Comparison of ENCODE assay signal across 9 mouse cellular contexts in genomic region chr1:187651688-187652241, GRCm38 (mm10). TPM values are rescaled to one million over a fixed set of nuclear protein-coding genes. Genes with fewer than 3 reads are reported as not detected.
DNase-seq lines count a peak whose midpoint lies in the region; ATAC-seq and TF ChIP-seq lines count a peak whose summit lies in the region.
"Had no signal": no experiment of that assay in that cellular context is flagged by ENCODE, and none has a peak within 500 bp of the region (broad histone marks: within the 10 kb centered on the region; RNA-seq: fewer than 3 reads in every experiment).

No protein-coding gene starts in this region.

- H3K4me3 ChIP-seq in megakaryocyte, embryonic 14.5 days (replicated peaks) = peak overlapping the region; percentile 65
- H3K4me3 ChIP-seq in forebrain, embryonic 11.5 days (ENCODE audit: low read depth, low read length) = peak overlapping the region; percentile 58
- peak overlapping the region; percentile 47 for H3K4me3 ChIP-seq in hindbrain, embryonic 11.5 days (ENCODE audit: low read depth, low read length)
- H3K4me3 ChIP-seq in lung, adult 2 months (replicated peaks; ENCODE audit: extremely low read depth, low read depth, low read length) = peak overlapping the region; percentile 62

- TF ChIP-seq POLR2A in lung, adult 2 months (IDR thresholded peaks at IDR 0.05; ENCODE audit: borderline replicate concordance, extremely low read depth, low read depth, low read length) = no peak

- H3K9me3 ChIP-seq in megakaryocyte, embryonic 14.5 days = 0 out of 2 replicates have a peak, but pooled peaks cover 3% of the 10 kb centered on the region
- no peaks in the 10 kb centered on the region for H3K9me3 ChIP-seq in forebrain, embryonic 11.5 days (ENCODE audit: control insufficient read depth, low read length)
- no peaks in the 10 kb centered on the region for H3K9me3 ChIP-seq in hindbrain, embryonic 11.5 days (ENCODE audit: control insufficient read depth, low read length)

- peak overlapping the region; percentile 80 for H3K4me2 ChIP-seq in forebrain, embryonic 11.5 days (ENCODE audit: low read depth, low read length, severe bottlenecking)
- H3K4me2 ChIP-seq in hindbrain, embryonic 11.5 days (replicated peaks; ENCODE audit: low read depth, low read length) = peak overlapping the region; percentile 78

- DNase-seq in forebrain, embryonic 11.5 days (ENCODE audit: low spot score) = peak; percentile 67
- DNase-seq in hindbrain, embryonic 11.5 days (ENCODE audit: low spot score) = peak; percentile 67
- peak; percentile 39 to 53 for DNase-seq in layer of hippocampus, postnatal 10 days (ENCODE audit: low spot score in 2 of 2)
- DNase-seq in lung, adult 2 months = peak; percentile 14
- peak; percentile 57 to 59 for DNase-seq in right cerebral cortex, postnatal 10 days (ENCODE audit: low spot score in 2 of 2)
- no peak for DNase-seq in thymus, postnatal 14 days

- TF ChIP-seq CTCF in lung, adult 2 months (IDR thresholded peaks at IDR 0.05; ENCODE audit: insufficient read depth, low read length) = no peak

- H3K4me1 ChIP-seq in megakaryocyte, embryonic 14.5 days = peaks cover 7% of the 10 kb centered on the region; the same call in 1 of the 2 replicates
- peaks cover 3% of the 10 kb centered on the region for H3K4me1 ChIP-seq in forebrain, embryonic 11.5 days (replicated peaks; ENCODE audit: control insufficient read depth, insufficient read depth, low read length)
- peaks cover 2% of the 10 kb centered on the region; the same call in 1 of the 2 replicates for H3K4me1 ChIP-seq in hindbrain, embryonic 11.5 days (replicated peaks; ENCODE audit: control insufficient read depth, insufficient read depth, low read length)
- no peaks in the 10 kb centered on the region for H3K4me1 ChIP-seq in lung, adult 2 months (ENCODE audit: control insufficient read depth, insufficient read depth, low read length)

- H3K27ac ChIP-seq in forebrain, embryonic 11.5 days (ENCODE audit: low read depth, low read length) = no peak overlapping the region; the same call in 1 of the 2 replicates
- peak overlapping the region; percentile 30; the same call in 1 of the 2 replicates for H3K27ac ChIP-seq in hindbrain, embryonic 11.5 days (ENCODE audit: low read depth, low read length)

- under 1% methylated on average over 39 of the region's 47 CpGs for WGBS in forebrain, embryonic 11.5 days
- WGBS in hindbrain, embryonic 11.5 days = 0% methylated on average over 36 of the region's 47 CpGs
- 2% methylated on average over 47 of the region's 47 CpGs for WGBS in lung, adult 2 months

- ATAC-seq in megakaryocyte, adult 5-6 weeks (ENCODE audit: poor library complexity, severe bottlenecking) = no peak
- peak; percentile 74 for ATAC-seq in forebrain, embryonic 11.5 days (replicated peaks; ENCODE audit: low FRiP score)
- peak; percentile 86 for ATAC-seq in hindbrain, embryonic 11.5 days (ENCODE audit: low FRiP score)

- peak overlapping the region; percentile 76 for H3K9ac ChIP-seq in forebrain, embryonic 11.5 days (ENCODE audit: low read length)
- peak overlapping the region; percentile 88 for H3K9ac ChIP-seq in hindbrain, embryonic 11.5 days (ENCODE audit: low read depth, low read length)

- no peaks in the 10 kb centered on the region for H3K36me3 ChIP-seq in megakaryocyte, embryonic 14.5 days (replicated peaks; ENCODE audit: low read length)
- no peaks in the 10 kb centered on the region for H3K36me3 ChIP-seq in forebrain, embryonic 11.5 days (ENCODE audit: control insufficient read depth, insufficient read depth, low read length)
- no peaks in the 10 kb centered on the region for H3K36me3 ChIP-seq in hindbrain, embryonic 11.5 days (ENCODE audit: control insufficient read depth, insufficient read depth, low read length)

- peaks cover 19% of the 10 kb centered on the region for H3K27me3 ChIP-seq in megakaryocyte, embryonic 14.5 days (replicated peaks)
- H3K27me3 ChIP-seq in forebrain, embryonic 11.5 days (ENCODE audit: control insufficient read depth, insufficient read depth, low read length) = no peaks in the 10 kb centered on the region
- no peaks in the 10 kb centered on the region for H3K27me3 ChIP-seq in hindbrain, embryonic 11.5 days (ENCODE audit: control insufficient read depth, insufficient read depth, low read length)
- H3K27me3 ChIP-seq: CH12.LX had no signal

RNA-seq across cellular contexts. Expression of gene Esrrg, which starts 43.2 kb away (rescaled TPM):
- 0.44 TPM in 1 of 2 replicates, not detected in the other for polyA plus RNA-seq in megakaryocyte, embryonic 14.5 days (2012; ENCODE audit: insufficient read depth, low replicate concordance)
- total RNA-seq in megakaryocyte, adult 5-6 weeks (2015) = not detected in 2 replicates
- not detected in 2 replicates for total RNA-seq in megakaryocyte, adult 5-6 weeks (2017)
- polyA plus RNA-seq in forebrain, embryonic 11.5 days (2014; fragmentation: Nextera tagmentation; extraction: Ambion mirVana) = 5.0 TPM in 2 replicates
- 10.2 and 14.6 TPM in 2 replicates for polyA plus RNA-seq in hindbrain, embryonic 11.5 days (2014; fragmentation: Nextera tagmentation; extraction: Ambion mirVana)
- total RNA-seq in layer of hippocampus, postnatal 10 days (2021) = 10 to 100 TPM; 11.1 to 11.9 TPM
- 0.69 and 1.3 TPM in 2 replicates for polyA plus RNA-seq in lung, adult 2 months (2012; rRNA removed)
- total RNA-seq: CH12.LX had no signal
